Mouse (Mus musculus) lung, postnatal 0 days (tissue): ENCODE results near the gene Arel1. TPM values are rescaled to one million over a fixed set of nuclear protein-coding genes. Genes with fewer than 3 reads are reported as not detected.

Experiments
- ATAC-seq: fragments of 200-750 bp; cut with Nextera tagmentation; 2 replicates; pipeline ENCODE4 v1.8.0; 2017; ENCODE audit warnings: moderate library complexity
- DNase-seq: peaks from one replicate; pipeline ENCODE4 v3.0.0-alpha.2; 2016; ENCODE audit warnings: low spot score
- H3K27ac ChIP-seq: fragments of 300-500 bp; sonication (generic); 2 replicates; pipeline ENCODE4 v1.5.1; 2014; ENCODE audit warnings: antibody characterized with exemption, mild to moderate bottlenecking, low read length, mixed read lengths
- H3K27me3 ChIP-seq: fragments of 300-500 bp; sonication (generic); replicated peaks from 2 replicates; pipeline ENCODE4 v1.6.1; 2014; ENCODE audit warnings: low read length, mixed read lengths; ENCODE audit not compliant: insufficient read depth
- H3K36me3 ChIP-seq: fragments of 300-500 bp; sonication (generic); 2 replicates; pipeline ENCODE4 v1.6.1; 2014; ENCODE audit warnings: low read length, mixed read lengths; ENCODE audit not compliant: insufficient read depth
- H3K4me1 ChIP-seq: fragments of 300-500 bp; sonication (generic); 2 replicates; pipeline ENCODE4 v1.6.1; 2014; ENCODE audit warnings: antibody characterized with exemption, low read depth, low read length, mixed read lengths; ENCODE audit not compliant: insufficient read depth
- H3K4me2 ChIP-seq: fragments of 300-500 bp; sonication (generic); replicated peaks from 2 replicates; pipeline ENCODE4 v1.6.1; 2014; ENCODE audit warnings: low read depth, mild to moderate bottlenecking, low read length, moderate library complexity, mixed read lengths
- H3K4me3 ChIP-seq: fragments of 300-500 bp; sonication (generic); 2 replicates; pipeline ENCODE4 v1.5.1; 2014; ENCODE audit warnings: low read depth, low read length
- H3K9ac ChIP-seq: fragments of 300-500 bp; sonication (generic); replicated peaks from 2 replicates; pipeline ENCODE4 v1.6.1; 2014; ENCODE audit warnings: low read depth, mild to moderate bottlenecking
- H3K9me3 ChIP-seq: fragments of 300-500 bp; sonication (generic); 2 replicates; pipeline ENCODE4 v1.6.1; 2016; ENCODE audit warnings: low read length, mixed read lengths
- CTCF ChIP-seq: IDR thresholded peaks from 2 replicates; pipeline ENCODE4 v1.5.1; 2016; ENCODE audit warnings: antibody characterized with exemption, mild to moderate bottlenecking
- EP300 ChIP-seq: IDR thresholded peaks from 2 replicates; pipeline ENCODE4 v1.6.1; 2016; ENCODE audit warnings: antibody characterized with exemption, mild to moderate bottlenecking, control low read depth
- WGBS: fragments of 180-500 bp; shearing (Covaris S2); extraction: QIAGEN DNeasy Blood & Tissue Kit; methylation state at CpG from one replicate; pipeline ENCODE4 v1.1.7; 2014; 5-methylcytosine and 5-hydroxymethylcytosine counted together
- polyA plus RNA-seq: library from polyadenylated mRNA; unstranded; fragments of >200 nt; fragmentation: Nextera tagmentation; extraction: Ambion mirVana; gene quantifications from 2 replicates; pipeline ENCODE4 v1.2.1, GENCODE M21; 2015

Arel1 gene
- polyA plus RNA-seq, 1 experiment from 2014 or later = 7.3 TPM

DNA sequence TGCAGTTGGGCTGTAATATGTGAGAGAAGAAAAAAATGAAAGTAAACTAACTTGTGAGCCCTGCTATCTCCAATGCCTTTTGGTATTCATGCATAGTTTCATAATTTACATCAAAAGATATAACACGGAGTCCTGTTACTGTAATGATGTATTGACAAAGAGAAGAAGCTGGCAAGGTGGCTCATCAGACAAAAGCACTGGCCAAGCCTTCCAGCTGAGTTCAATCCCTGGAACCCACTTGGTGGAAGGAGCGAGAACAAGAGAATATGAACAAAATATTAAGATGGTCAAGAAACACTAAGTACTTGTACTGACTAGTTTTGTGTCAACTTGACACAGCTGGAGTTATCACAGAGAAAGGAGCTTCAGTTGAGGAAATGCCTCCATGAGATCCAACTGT, 98.4 kb downstream of the Arel1 start:
- ATAC-seq (no peak), DNase-seq (no peak)
- Histone ChIP-seq H3K9me3 (no peaks in the 10 kb centered on the region), H3K9ac (no peak overlapping the region), H3K27ac (no peak overlapping the region), H3K27me3 (peaks cover 12% of the 10 kb centered on the region; the same call in 1 of the 2 replicates), H3K4me1 (peaks cover 6% of the 10 kb centered on the region), H3K36me3 (no peaks in the 10 kb centered on the region), H3K4me2 (no peak overlapping the region), H3K4me3 (no peak overlapping the region)
- 52% methylated on average over 2 of the region's 2 CpGs for whole genome bisulfite sequencing
- TF ChIP-seq CTCF = no peak
- TF ChIP-seq EP300 = no peak

Other genes with a start within 250 kb of the Arel1 start
- gene Npc2, start 197.7 kb downstream of the Arel1 start, polyA plus RNA-seq = 523 and 558 TPM in 2 replicates
- gene Isca2, start 197.6 kb downstream of the Arel1 start, polyA plus RNA-seq = 103 and 105 TPM in 2 replicates
- 22.4 and 25.7 TPM in 2 replicates for gene Ltbp2, start 94.4 kb downstream of the Arel1 start, polyA plus RNA-seq
- 97.1 and 114 TPM in 2 replicates for gene Fcf1, start within 50 bp of the Arel1 start, polyA plus RNA-seq
- gene Ylpm1, start 25.4 kb upstream of the Arel1 start, polyA plus RNA-seq = 12.3 and 15.8 TPM in 2 replicates
- gene Prox2, start 139.9 kb upstream of the Arel1 start, polyA plus RNA-seq = 3.7 and 5.6 TPM in 2 replicates
- 70.7 and 72.5 TPM in 2 replicates for gene Dlst, start 139.9 kb upstream of the Arel1 start, polyA plus RNA-seq
- 0.82 and 0.83 TPM in 2 replicates for gene Rps6kl1, start 180.4 kb upstream of the Arel1 start, polyA plus RNA-seq
- 12.7 and 19.0 TPM in 2 replicates for gene Pgf, start 206.9 kb upstream of the Arel1 start, polyA plus RNA-seq
- 58.7 and 64.9 TPM in 2 replicates for gene Eif2b2, start 248.6 kb upstream of the Arel1 start, polyA plus RNA-seq